Mouse (Mus musculus) left cerebral cortex, adult 9 months (tissue): ENCODE data around the gene Agxt2.

Experiments
- DNase-seq, 2 experiments: peaks; one replicate each; pipeline ENCODE4 v3.0.0; 2022; ENCODE audit warnings: low spot score in 2 of 2

The Agxt2 gene

GRCm38 (mm10) chr15:10358039-10358948 lies at the start of gene Agxt2:
Gene Agxt2, plus strand, starts transcription at chr15:10358532.
- no peak for DNase-seq

- no peak for DNase-seq
Observed at GRCm38 (mm10) chr15:10311826-10312225, 46.5 kb upstream of the Agxt2 start.

- DNase-seq, result peak in 1 of 2 experiments; percentile 65
Observed at GRCm38 (mm10) chr15:10313522-10314455, 44.5 kb upstream of the Agxt2 start.

GRCm38 (mm10) chr15:10325080-10325479 lies 33.3 kb upstream of the Agxt2 start, which contains the start of gene Gm21973:
Gene Gm21973, plus strand, starts transcription at chr15:10325380.
- DNase-seq, result no peak

GRCm38 (mm10) chr15:10330626-10331025 lies 27.7 kb upstream of the Agxt2 start:
- DNase-seq, result no peak

GRCm38 (mm10) chr15:10332566-10332965 lies 25.8 kb upstream of the Agxt2 start:
- DNase-seq, result no peak

GRCm38 (mm10) chr15:10338606-10339005 lies 19.7 kb upstream of the Agxt2 start:
- no peak for DNase-seq

GRCm38 (mm10) chr15:10347044-10347443 lies 11.3 kb upstream of the Agxt2 start:
- no peak for DNase-seq

- no peak for DNase-seq
Observed at GRCm38 (mm10) chr15:10366331-10366730, 8.0 kb downstream of the Agxt2 start.

GRCm38 (mm10) chr15:10375404-10375803 lies 17.1 kb downstream of the Agxt2 start:
- no peak for DNase-seq

GRCm38 (mm10) chr15:10378338-10378959 lies 20.1 kb downstream of the Agxt2 start:
- DNase-seq, result peak; percentile 7 to 9

GRCm38 (mm10) chr15:10379757-10380458 lies 21.6 kb downstream of the Agxt2 start:
- DNase-seq, result no peak

GRCm38 (mm10) chr15:10387263-10387662 lies 28.9 kb downstream of the Agxt2 start:
- DNase-seq, result no peak

GRCm38 (mm10) chr15:10399795-10400194 lies 41.5 kb downstream of the Agxt2 start:
- no peak for DNase-seq

GRCm38 (mm10) chr15:10400415-10400814 lies 42.1 kb downstream of the Agxt2 start:
- DNase-seq, result peak; percentile 13 to 50

- no peak for DNase-seq
Observed at GRCm38 (mm10) chr15:10409842-10410241, 51.5 kb downstream of the Agxt2 start.

- peak in 1 of 2 experiments; percentile 42 for DNase-seq
Observed at GRCm38 (mm10) chr15:10410881-10411280, 52.5 kb downstream of the Agxt2 start.

GRCm38 (mm10) chr15:10413656-10414055 lies 55.3 kb downstream of the Agxt2 start:
- DNase-seq, result peak in 1 of 2 experiments; percentile 43

- no peak for DNase-seq
Observed at GRCm38 (mm10) chr15:10421138-10421784, 62.9 kb downstream of the Agxt2 start.

- DNase-seq, result no peak
Observed at GRCm38 (mm10) chr15:10421785-10422144, 63.4 kb downstream of the Agxt2 start.

- DNase-seq, result no peak
Observed at GRCm38 (mm10) chr15:10426124-10426523, 67.8 kb downstream of the Agxt2 start.
